Mouse (Mus musculus): ENCODE measurements at regions not wholly inside any gene's neighbourhood (a gene's known extent, or its start where the extent isn't known, plus 50 kb on each side); places are given as distances from the start of the nearest gene placed in this dataset.
A peak's percentile ranks its signal among the peaks of the same experiment; 100 is the strongest.

GRCm38 (mm10) chr10:96755674-96756073, 138.9 kb downstream of the Btg1 start:
- TF ChIP-seq CTCF (IDR thresholded peaks at IDR 0.05) = no peak

GRCm38 (mm10) chr10:96756355-96757084, 139.7 kb downstream of the Btg1 start:
- Histone ChIP-seq H3K36me3 (ENCODE audit: insufficient read depth, low read length) (no peaks in the 10 kb centered on the region), H3K4me2 (ENCODE audit: low read depth, low read length, poor library complexity, severe bottlenecking) (no peak overlapping the region), H3K27ac (ENCODE audit: low read depth, low read length) (no peak overlapping the region), H3K4me1 (ENCODE audit: insufficient read depth, low read length) (no peaks in the 10 kb centered on the region; the same call in 1 of the 2 replicates), H3K9me3 (ENCODE audit: low read length) (no peaks in the 10 kb centered on the region), H3K27me3 (ENCODE audit: insufficient read depth, low read length) (no peaks in the 10 kb centered on the region), H3K9ac (replicated peaks; ENCODE audit: low read length, poor library complexity, severe bottlenecking) (no peak overlapping the region), H3K4me3 (ENCODE audit: low read depth, low read length) (no peak overlapping the region)
- 43% methylated on average over 5 of the region's 5 CpGs for WGBS
- DNase-seq (ENCODE audit: low spot score) (no peak), ATAC-seq (ENCODE audit: low FRiP score) (no peak)
- TF ChIP-seq CTCF (IDR thresholded peaks at IDR 0.05) = no peak

More at GRCm38 (mm10) chr10:96755674-96756073, 138.9 kb downstream of the Btg1 start:
- Histone ChIP-seq H3K4me1 (ENCODE audit: insufficient read depth, low read length) (no peaks in the 10 kb centered on the region; the same call in 1 of the 2 replicates), H3K4me3 (ENCODE audit: low read depth, low read length) (no peak overlapping the region), H3K36me3 (ENCODE audit: insufficient read depth, low read length) (no peaks in the 10 kb centered on the region), H3K27me3 (ENCODE audit: insufficient read depth, low read length) (no peaks in the 10 kb centered on the region), H3K27ac (ENCODE audit: low read depth, low read length) (no peak overlapping the region), H3K9ac (replicated peaks; ENCODE audit: low read length, poor library complexity, severe bottlenecking) (0 out of 2 replicates have a peak overlapping the region, but pooled peaks have one; percentile 24), H3K9me3 (ENCODE audit: low read length) (no peaks in the 10 kb centered on the region), H3K4me2 (ENCODE audit: low read depth, low read length, poor library complexity, severe bottlenecking) (no peak overlapping the region)
- whole genome bisulfite sequencing = 20% methylated on average over 8 of the region's 8 CpGs
- DNase-seq (ENCODE audit: low spot score) = peak; percentile 4
- no peak for ATAC-seq (ENCODE audit: low FRiP score)

GRCm38 (mm10) chr10:96757311-96757710, 140.5 kb downstream of the Btg1 start:
- Histone ChIP-seq H3K9ac (replicated peaks; ENCODE audit: low read length, poor library complexity, severe bottlenecking) (no peak overlapping the region), H3K4me1 (ENCODE audit: insufficient read depth, low read length) (no peaks in the 10 kb centered on the region), H3K9me3 (ENCODE audit: low read length) (no peaks in the 10 kb centered on the region), H3K27ac (ENCODE audit: low read depth, low read length) (no peak overlapping the region), H3K4me3 (ENCODE audit: low read depth, low read length) (no peak overlapping the region), H3K4me2 (ENCODE audit: low read depth, low read length, poor library complexity, severe bottlenecking) (no peak overlapping the region), H3K27me3 (ENCODE audit: insufficient read depth, low read length) (no peaks in the 10 kb centered on the region), H3K36me3 (ENCODE audit: insufficient read depth, low read length) (no peaks in the 10 kb centered on the region)
- no peak for DNase-seq (ENCODE audit: low spot score)
- 87% methylated on average over 1 of the region's 1 CpGs for WGBS
- no peak for ATAC-seq (ENCODE audit: low FRiP score)
- no peak for TF ChIP-seq CTCF (IDR thresholded peaks at IDR 0.05)

GRCm38 (mm10) chr10:96761601-96762000, 144.8 kb downstream of the Btg1 start:
- WGBS = 92% methylated on average over 8 of the region's 8 CpGs
- no peak overlapping the region for H3K9ac ChIP-seq (replicated peaks; ENCODE audit: low read length, poor library complexity, severe bottlenecking)

GRCm38 (mm10) chr10:96765626-96766025, 148.8 kb downstream of the Btg1 start:
- Histone ChIP-seq H3K27me3 (ENCODE audit: insufficient read depth, low read length) (no peaks in the 10 kb centered on the region), H3K36me3 (ENCODE audit: insufficient read depth, low read length) (no peaks in the 10 kb centered on the region), H3K27ac (ENCODE audit: low read depth, low read length) (no peak overlapping the region), H3K9me3 (ENCODE audit: low read length) (no peaks in the 10 kb centered on the region), H3K4me2 (ENCODE audit: low read depth, low read length, poor library complexity, severe bottlenecking) (no peak overlapping the region), H3K9ac (replicated peaks; ENCODE audit: low read length, poor library complexity, severe bottlenecking) (no peak overlapping the region), H3K4me1 (ENCODE audit: insufficient read depth, low read length) (no peaks in the 10 kb centered on the region), H3K4me3 (ENCODE audit: low read depth, low read length) (no peak overlapping the region)
- no peak for DNase-seq (ENCODE audit: low spot score)
- no peak for ATAC-seq (ENCODE audit: low FRiP score)
- no peak for TF ChIP-seq CTCF (IDR thresholded peaks at IDR 0.05)
- WGBS = 95% methylated on average over 5 of the region's 5 CpGs

More at GRCm38 (mm10) chr10:96761601-96762000, 144.8 kb downstream of the Btg1 start:
- Histone ChIP-seq H3K36me3 (ENCODE audit: insufficient read depth, low read length) (no peaks in the 10 kb centered on the region), H3K4me2 (ENCODE audit: low read depth, low read length, poor library complexity, severe bottlenecking) (no peak overlapping the region), H3K27me3 (ENCODE audit: insufficient read depth, low read length) (no peaks in the 10 kb centered on the region), H3K4me1 (ENCODE audit: insufficient read depth, low read length) (no peaks in the 10 kb centered on the region), H3K4me3 (ENCODE audit: low read depth, low read length) (no peak overlapping the region), H3K27ac (ENCODE audit: low read depth, low read length) (no peak overlapping the region), H3K9me3 (ENCODE audit: low read length) (no peaks in the 10 kb centered on the region)
- no peak for ATAC-seq (ENCODE audit: low FRiP score)
- TF ChIP-seq CTCF (IDR thresholded peaks at IDR 0.05) = no peak
- no peak for DNase-seq (ENCODE audit: low spot score)

GRCm38 (mm10) chr10:96778220-96778619, 161.4 kb downstream of the Btg1 start:
- H3K4me1 ChIP-seq (ENCODE audit: insufficient read depth, low read length) = no peaks in the 10 kb centered on the region
- no peak for DNase-seq (ENCODE audit: low spot score)
- no peak overlapping the region for H3K9ac ChIP-seq (replicated peaks; ENCODE audit: low read length, poor library complexity, severe bottlenecking)
- TF ChIP-seq CTCF (IDR thresholded peaks at IDR 0.05) = no peak
- WGBS = 79% methylated on average over 1 of the region's 1 CpGs
- H3K9me3 ChIP-seq (ENCODE audit: low read length) = no peaks in the 10 kb centered on the region
- ATAC-seq (ENCODE audit: low FRiP score) = no peak
- H3K4me3 ChIP-seq (ENCODE audit: low read depth, low read length) = no peak overlapping the region
- no peaks in the 10 kb centered on the region for H3K27me3 ChIP-seq (ENCODE audit: insufficient read depth, low read length)
- H3K27ac ChIP-seq (ENCODE audit: low read depth, low read length) = no peak overlapping the region
- H3K4me2 ChIP-seq (ENCODE audit: low read depth, low read length, poor library complexity, severe bottlenecking) = no peak overlapping the region
- H3K36me3 ChIP-seq (ENCODE audit: insufficient read depth, low read length) = no peaks in the 10 kb centered on the region

Measured in midbrain, postnatal 0 days (tissue).